Mouse (Mus musculus) hindbrain, embryonic 15.5 days (tissue): ENCODE data around the gene Cdh16. TPM values are rescaled to one million over a fixed set of nuclear protein-coding genes. Genes with fewer than 3 reads are reported as not detected.
"Not testable (repeated sequence)": the region's sequence is repeated elsewhere in the genome, so short reads cannot be mapped to it uniquely, and the experiment has no call there.

ENCODE experiments used
- ATAC-seq: fragments of 200-750 bp; cut with Nextera tagmentation; 2 replicates; pipeline ENCODE4 v1.8.0; 2017; ENCODE audit warnings: low read depth, moderate number of reproducible peaks, moderate TSS enrichment; ENCODE audit not compliant: low FRiP score
- H3K27ac ChIP-seq: fragments of 300-500 bp; sonication (generic); replicated peaks from 2 replicates; pipeline ENCODE4 v1.5.1; 2015; ENCODE audit warnings: mild to moderate bottlenecking, inconsistent platforms
- H3K27me3 ChIP-seq: fragments of 300-500 bp; sonication (generic); 2 replicates; pipeline ENCODE4 v1.6.1; 2015; ENCODE audit warnings: control low read depth, inconsistent platforms
- H3K36me3 ChIP-seq: fragments of 300-500 bp; sonication (generic); 2 replicates; pipeline ENCODE4 v1.6.1; 2015; ENCODE audit warnings: control low read depth, inconsistent platforms
- H3K4me1 ChIP-seq: fragments of 300-500 bp; sonication (generic); replicated peaks from 2 replicates; pipeline ENCODE4 v1.6.1; 2015; ENCODE audit warnings: control low read depth, inconsistent platforms
- H3K4me2 ChIP-seq: fragments of 300-500 bp; sonication (generic); 2 replicates; pipeline ENCODE4 v1.6.1; 2015; ENCODE audit warnings: moderate library complexity, mild to moderate bottlenecking, inconsistent platforms
- H3K4me3 ChIP-seq: fragments of 300-500 bp; sonication (generic); 2 replicates; pipeline ENCODE4 v1.5.1; 2015; ENCODE audit warnings: mild to moderate bottlenecking, inconsistent platforms
- H3K9ac ChIP-seq: fragments of 300-500 bp; sonication (generic); 2 replicates; pipeline ENCODE4 v1.6.1; 2015; ENCODE audit warnings: inconsistent platforms
- H3K9me3 ChIP-seq: fragments of 300-500 bp; sonication (generic); 2 replicates; pipeline ENCODE4 v1.6.1; 2016; ENCODE audit warnings: control low read depth, inconsistent platforms
- WGBS: fragments of 180-500 bp; shearing (Covaris S2); methylation state at CpG from one replicate; pipeline ENCODE4 v1.1.7; 2015; 5-methylcytosine and 5-hydroxymethylcytosine counted together
- polyA plus RNA-seq: library from polyadenylated mRNA; unstranded; fragments of >200 nt; fragmentation: Nextera tagmentation; extraction: Ambion mirVana; gene quantifications from 2 replicates; pipeline ENCODE4 v1.2.1, GENCODE M21; 2015

Gene Cdh16
- polyA plus RNA-seq, 1 experiment from 2014 or later = not detected

DNA sequence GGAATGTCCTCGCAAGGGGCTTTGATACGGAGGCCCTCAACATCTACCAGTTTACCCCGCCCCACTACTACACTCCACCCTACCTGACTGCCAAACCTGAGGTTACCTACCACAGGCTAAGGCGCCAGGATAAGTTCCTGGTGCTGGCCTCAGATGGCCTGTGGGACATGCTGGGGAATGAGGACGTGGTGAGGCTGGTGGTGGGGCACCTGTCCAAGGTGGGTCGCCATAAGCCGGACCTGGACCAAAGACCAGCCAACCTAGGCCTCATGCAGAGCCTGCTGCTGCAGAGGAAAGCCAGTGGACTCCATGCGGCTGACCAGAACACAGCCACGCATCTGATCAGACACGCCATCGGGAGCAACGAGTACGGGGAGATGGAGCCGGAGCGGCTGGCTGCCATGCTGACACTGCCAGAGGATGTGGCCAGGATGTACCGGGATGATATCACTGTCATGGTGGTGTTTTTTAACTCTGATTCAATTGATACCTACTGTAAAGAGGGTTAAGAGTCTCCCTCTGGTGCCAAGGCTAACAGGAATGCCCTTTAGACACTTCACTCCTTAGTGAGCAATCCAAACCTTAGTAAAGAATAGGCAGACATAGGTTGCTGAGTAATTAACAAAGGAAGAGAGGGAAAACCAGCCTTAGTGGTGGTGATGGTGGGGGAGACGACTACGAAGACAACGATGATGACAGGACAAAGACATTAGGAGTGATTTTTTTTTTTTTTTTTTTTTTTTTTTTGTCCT lies 29.4 kb downstream of the Cdh16 start:
- 95% methylated on average over 19 of the region's 19 CpGs for WGBS
- no peak for ATAC-seq
- H3K4me1 ChIP-seq = peaks cover 16% of the 10 kb centered on the region

DNA sequence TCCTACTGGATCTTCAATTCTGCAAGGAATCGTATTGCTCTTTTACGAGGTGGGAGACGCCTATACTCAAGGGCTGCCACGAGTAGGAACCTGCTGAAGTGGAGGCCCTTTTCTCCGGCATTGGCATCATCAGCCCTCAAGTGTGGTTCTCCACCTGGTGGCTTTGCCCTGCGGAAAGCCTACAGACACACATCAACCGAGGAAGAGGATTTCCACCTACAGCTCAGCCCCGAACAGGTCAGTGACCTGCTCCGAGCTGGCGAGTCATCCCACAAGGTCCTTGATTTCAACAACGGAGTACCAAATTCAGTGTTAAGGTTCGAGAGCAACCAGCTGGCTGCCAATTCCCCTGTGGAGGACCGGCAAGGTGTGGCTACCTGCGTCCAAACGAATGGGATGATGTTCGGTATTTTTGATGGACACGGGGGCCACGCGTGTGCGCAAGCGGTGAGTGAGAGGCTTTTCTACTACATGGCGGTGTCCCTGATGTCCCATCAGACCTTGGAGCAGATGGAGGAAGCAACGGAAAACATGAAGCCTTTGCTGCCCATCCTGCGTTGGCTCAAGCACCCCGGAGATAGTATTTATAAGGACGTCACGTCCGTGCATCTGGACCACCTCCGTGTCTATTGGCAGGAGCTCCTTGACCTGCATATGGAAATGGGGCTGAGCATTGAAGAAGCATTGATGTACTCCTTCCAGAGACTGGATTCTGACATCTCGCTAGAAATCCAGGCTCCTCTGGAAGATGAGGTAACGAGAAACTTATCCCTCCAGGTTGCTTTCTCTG lies 30.5 kb downstream of the Cdh16 start:
- peaks cover 15% of the 10 kb centered on the region for H3K36me3 ChIP-seq
- peaks cover 16% of the 10 kb centered on the region for H3K4me1 ChIP-seq
- 95% methylated on average over 31 of the region's 31 CpGs for WGBS
- H3K4me3 ChIP-seq = no peak overlapping the region
- H3K9me3 ChIP-seq = no peaks in the 10 kb centered on the region
- ATAC-seq = no peak
- no peak overlapping the region for H3K9ac ChIP-seq
- no peak overlapping the region for H3K27ac ChIP-seq
- H3K27me3 ChIP-seq = no peaks in the 10 kb centered on the region
- no peak overlapping the region for H3K4me2 ChIP-seq

More for the DNA sequence above, 29.4 kb downstream of the Cdh16 start:
- H3K27me3 ChIP-seq = no peaks in the 10 kb centered on the region
- no peak overlapping the region for H3K27ac ChIP-seq
- no peak overlapping the region for H3K9ac ChIP-seq
- no peak overlapping the region for H3K4me3 ChIP-seq
- H3K36me3 ChIP-seq = peaks cover 15% of the 10 kb centered on the region
- no peak overlapping the region for H3K4me2 ChIP-seq
- H3K9me3 ChIP-seq = no peaks in the 10 kb centered on the region

DNA sequence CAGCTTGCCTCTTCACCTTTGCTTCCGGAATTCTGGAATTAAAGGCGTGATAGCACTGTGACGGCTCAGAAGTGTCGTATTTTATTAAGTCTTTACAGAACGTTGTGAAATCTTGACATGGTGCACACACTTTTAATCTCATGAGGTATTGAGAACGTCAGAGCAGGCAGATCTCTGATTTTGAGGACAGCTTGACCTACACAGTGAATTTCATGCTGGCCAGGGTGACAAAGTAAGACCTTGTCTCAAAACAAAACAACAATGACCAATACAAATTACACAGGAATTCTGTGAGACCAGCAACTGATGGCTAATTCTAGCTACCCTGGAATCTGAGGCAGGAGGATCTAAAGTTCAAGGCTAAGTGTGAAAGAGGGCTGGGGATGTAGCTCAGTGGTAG lies 31.6 kb downstream of the Cdh16 start:
- peak overlapping the region; percentile 62 for H3K4me2 ChIP-seq
- H3K4me1 ChIP-seq = peaks cover 16% of the 10 kb centered on the region
- H3K27me3 ChIP-seq = no peaks in the 10 kb centered on the region
- H3K27ac ChIP-seq = no peak overlapping the region
- 0 out of 2 replicates have a peak overlapping the region, but pooled peaks have one; percentile 72 for H3K4me3 ChIP-seq
- WGBS = 68% methylated on average over 6 of the region's 6 CpGs
- H3K36me3 ChIP-seq = peaks cover 15% of the 10 kb centered on the region
- H3K9ac ChIP-seq = no peak overlapping the region
- ATAC-seq = no peak
- H3K9me3 ChIP-seq = no peaks in the 10 kb centered on the region

DNA sequence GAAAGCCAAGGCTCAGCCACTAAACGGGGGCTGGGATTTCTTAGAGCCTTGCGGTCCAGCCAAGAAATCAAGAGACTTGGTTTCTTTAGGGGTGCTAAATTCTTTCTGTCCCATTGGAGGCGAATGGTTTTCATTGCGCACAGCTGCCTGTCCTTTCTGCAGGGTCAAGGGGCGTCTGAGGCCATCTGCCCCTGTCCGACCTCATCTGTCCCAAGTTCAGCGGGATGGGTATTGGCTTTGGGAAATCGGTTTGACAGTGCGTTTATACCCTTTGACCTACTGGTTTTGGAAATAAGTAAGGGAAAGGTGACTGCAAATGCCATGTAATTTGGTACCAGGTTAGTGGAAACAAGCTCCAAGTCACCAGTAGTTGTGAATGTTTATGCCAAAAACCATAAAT lies 32.3 kb downstream of the Cdh16 start:
- Histone ChIP-seq H3K27me3 (no peaks in the 10 kb centered on the region), H3K4me2 (peak overlapping the region; percentile 62), H3K36me3 (peaks cover 15% of the 10 kb centered on the region), H3K4me1 (peaks cover 16% of the 10 kb centered on the region), H3K9me3 (no peaks in the 10 kb centered on the region), H3K4me3 (peak overlapping the region; percentile 72), H3K9ac (peak overlapping the region; percentile 66), H3K27ac (peak overlapping the region; percentile 90)
- no peak for ATAC-seq
- 4% methylated on average over 9 of the region's 9 CpGs for WGBS

DNA sequence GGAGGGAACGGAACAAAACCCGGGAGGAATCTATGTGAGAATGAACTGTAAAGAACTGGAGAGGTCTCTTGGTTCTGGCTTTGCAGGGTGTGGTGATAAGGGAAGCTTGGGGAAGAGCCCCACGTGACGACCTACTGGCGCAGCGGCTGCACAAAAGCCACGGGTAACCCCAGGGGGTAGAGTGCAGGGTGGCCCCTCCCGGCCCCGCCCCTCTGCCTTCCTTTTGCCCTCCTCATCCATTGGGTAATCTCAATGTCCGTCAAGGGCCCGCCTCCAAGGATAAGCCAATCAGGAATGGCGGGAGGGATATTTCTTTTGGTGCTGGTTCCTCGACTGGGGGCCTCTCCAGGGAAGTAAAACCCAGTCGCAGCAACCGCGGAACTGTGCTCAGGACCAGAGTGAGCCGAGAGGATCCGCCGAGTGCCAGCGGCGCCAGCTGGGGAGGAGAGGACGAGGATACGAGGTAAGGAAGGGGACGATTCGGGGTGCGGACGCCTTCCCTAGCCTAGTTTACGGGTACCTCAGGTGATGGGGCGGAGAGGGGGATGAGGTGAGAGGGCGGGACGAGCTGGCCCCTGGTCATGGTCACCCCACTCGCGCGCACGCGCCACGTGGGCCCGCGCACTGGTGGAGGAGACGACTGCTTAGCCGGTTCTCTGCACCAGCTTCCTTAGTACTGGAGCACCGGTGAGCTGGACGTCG lies 32.9 kb downstream of the Cdh16 start, which contains the start of gene Pdp2:
TSS of gene Pdp2 (plus strand) at position 319 of the 702 bp plus-strand sequence.
- H3K9me3 ChIP-seq = no peaks in the 10 kb centered on the region
- H3K27ac ChIP-seq = peak within 1 kb of the TSS; percentile 90
- H3K4me3 ChIP-seq = peak within 1 kb of the TSS; percentile 72
- H3K4me2 ChIP-seq = peak within 1 kb of the TSS; percentile 62
- peaks cover 16% of the 10 kb centered on the region for H3K4me1 ChIP-seq
- H3K27me3 ChIP-seq = no peaks in the 10 kb centered on the region
- H3K9ac ChIP-seq = peak within 1 kb of the TSS; percentile 66
- ATAC-seq = peak; percentile 98
- WGBS = under 1% methylated on average over 44 of the region's 44 CpGs
- H3K36me3 ChIP-seq = peaks cover 15% of the 10 kb centered on the region

DNA sequence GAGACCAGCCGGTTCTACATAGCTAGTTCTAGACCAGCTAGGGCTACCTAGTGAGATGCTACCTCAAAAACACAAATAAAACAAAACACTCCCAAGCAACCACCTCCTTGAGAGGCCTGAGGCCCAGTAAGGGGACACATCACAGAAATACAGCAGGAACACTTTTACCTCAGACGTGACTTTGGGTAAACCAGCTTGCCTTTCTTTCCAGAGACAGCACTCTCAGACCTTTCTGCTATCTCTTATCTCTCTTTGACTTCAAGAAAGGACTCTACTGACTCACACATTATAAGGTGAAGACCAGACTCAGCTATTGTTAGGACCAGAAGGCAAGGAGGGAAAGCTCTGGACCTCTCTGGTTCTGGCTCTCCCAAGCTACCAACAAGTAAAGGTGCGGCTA lies 33.9 kb downstream of the Cdh16 start:
- Histone ChIP-seq H3K4me3 (no peak overlapping the region), H3K4me2 (no peak overlapping the region), H3K27me3 (no peaks in the 10 kb centered on the region), H3K4me1 (peaks cover 16% of the 10 kb centered on the region), H3K27ac (no peak overlapping the region), H3K9ac (no peak overlapping the region), H3K36me3 (peaks cover 9% of the 10 kb centered on the region; the same call in 1 of the 2 replicates), H3K9me3 (no peaks in the 10 kb centered on the region)
- no peak for ATAC-seq
- 91% methylated on average over 3 of the region's 3 CpGs for WGBS

DNA sequence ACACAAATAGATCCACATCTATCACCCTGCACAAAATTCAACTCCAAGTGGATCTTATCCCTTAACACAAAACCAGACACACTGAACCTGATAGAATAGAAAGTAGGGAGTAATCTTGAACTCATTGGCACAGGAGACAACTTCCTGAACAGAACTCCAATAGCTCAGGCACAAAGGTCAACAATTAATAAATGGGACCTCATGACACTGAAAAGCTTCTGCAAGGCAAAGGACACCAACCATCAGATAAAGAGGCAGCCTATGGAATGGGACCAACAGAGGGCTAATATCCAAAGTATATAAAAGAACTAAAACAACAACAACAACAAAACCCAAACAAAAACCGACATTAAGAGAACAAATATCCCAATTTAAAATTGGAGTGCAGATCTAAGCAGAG lies 39.7 kb downstream of the Cdh16 start:
- no peak overlapping the region for H3K27ac ChIP-seq
- 69% methylated on average over 1 of the region's 1 CpGs for WGBS
- ATAC-seq = no peak
- H3K4me2 ChIP-seq = no peak overlapping the region
- no peaks in the 10 kb centered on the region for H3K4me1 ChIP-seq
- H3K9ac ChIP-seq = no peak overlapping the region
- no peak overlapping the region for H3K4me3 ChIP-seq
- H3K27me3 ChIP-seq = no peaks in the 10 kb centered on the region
- no peaks in the 10 kb centered on the region for H3K36me3 ChIP-seq
- no peaks in the 10 kb centered on the region for H3K9me3 ChIP-seq

DNA sequence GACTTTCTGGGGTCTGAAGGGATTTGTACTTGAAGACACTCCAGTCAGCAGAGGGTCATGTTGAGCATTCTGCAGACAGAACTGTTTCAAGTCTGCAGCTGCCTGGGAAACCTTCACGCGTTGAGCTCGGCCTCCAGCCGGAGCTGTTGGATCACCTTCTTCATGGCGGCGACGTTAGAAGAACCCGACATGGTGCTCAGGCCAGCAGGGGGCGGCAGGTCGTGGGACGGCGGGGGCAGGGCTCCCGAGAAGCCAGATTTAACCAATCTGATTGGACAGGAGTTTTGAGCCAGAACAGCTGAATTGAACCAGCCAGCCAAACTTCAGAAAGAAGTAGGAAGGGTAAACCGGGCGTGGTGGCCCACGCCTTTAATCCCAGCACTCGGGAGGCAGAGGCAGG lies 46.6 kb downstream of the Cdh16 start:
- not testable (repeated sequence) for H3K36me3 ChIP-seq, H3K9ac ChIP-seq, H3K9me3 ChIP-seq, H3K4me1 ChIP-seq, H3K4me2 ChIP-seq, H3K27ac ChIP-seq, ATAC-seq, H3K27me3 ChIP-seq, H3K4me3 ChIP-seq
- WGBS = 80% methylated on average over 17 of the region's 17 CpGs

DNA sequence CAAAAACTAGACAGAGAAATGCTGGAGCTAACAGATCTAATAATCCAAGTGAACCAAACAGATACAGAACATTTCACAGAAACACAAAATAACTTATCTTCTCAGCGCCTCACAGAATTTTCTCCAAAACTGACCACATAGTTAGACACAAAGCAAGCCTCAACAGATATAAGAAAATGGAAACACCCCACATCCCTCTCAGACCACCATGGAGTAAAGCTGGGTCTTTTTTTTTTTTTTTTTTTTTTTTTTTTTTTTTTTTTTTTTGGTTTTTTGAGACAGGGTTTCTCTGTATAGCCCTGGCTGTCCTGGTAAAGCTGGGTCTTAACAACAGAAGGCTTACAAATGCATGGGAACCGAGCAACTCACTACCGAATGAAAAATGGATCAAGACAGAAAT lies 47.4 kb downstream of the Cdh16 start:
- no peak overlapping the region for H3K9ac ChIP-seq
- WGBS = 95% methylated on average over 3 of the region's 3 CpGs
- no peak overlapping the region for H3K4me2 ChIP-seq
- H3K27me3 ChIP-seq = no peaks in the 10 kb centered on the region
- H3K4me1 ChIP-seq = no peaks in the 10 kb centered on the region
- H3K27ac ChIP-seq = no peak overlapping the region
- ATAC-seq = no peak
- no peak overlapping the region for H3K4me3 ChIP-seq
- H3K36me3 ChIP-seq = no peaks in the 10 kb centered on the region
- H3K9me3 ChIP-seq = no peaks in the 10 kb centered on the region

DNA sequence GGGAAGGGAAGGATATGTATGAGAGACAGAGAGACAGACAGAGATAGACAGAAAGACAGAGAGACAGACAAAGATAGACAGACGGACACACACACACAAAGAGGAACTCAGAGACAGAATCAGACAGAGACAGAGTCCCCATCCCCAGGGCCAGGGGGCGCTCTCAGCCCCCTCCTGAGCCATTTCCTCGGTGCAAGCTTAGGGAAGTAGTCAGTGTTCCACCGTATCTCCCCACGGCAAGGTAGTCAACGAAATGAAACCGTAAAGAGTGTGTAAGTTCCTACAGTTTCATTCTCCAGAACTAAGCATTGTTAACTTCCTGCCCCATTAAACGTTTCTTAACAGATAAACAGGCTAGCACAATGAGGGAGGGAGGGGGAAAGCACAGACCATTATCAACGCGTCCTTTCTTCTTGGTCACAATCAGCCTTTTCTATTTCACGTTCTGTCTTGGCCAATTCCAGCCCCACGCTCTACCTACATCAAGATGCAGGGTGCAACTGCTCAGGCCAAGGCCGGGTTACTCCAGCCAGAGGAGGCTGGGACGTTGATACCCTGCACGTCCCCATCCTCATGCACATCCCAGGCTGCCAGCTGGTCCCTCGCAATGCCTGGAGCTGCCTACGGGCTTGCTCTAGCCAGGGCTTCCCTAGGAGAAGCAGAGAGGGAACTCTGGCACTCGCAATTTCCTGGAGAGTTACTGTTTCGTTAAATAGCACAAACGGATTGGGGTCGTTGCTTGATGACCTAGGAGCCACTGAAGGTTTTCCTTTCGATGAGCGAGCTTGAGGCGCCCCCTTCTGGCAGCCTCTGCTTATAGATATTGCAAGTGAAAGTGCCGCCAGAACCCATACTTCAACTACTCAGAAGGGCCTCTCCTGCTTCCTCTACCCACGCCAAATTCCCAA lies 53.5 kb downstream of the Cdh16 start:
- H3K27me3 ChIP-seq = no peaks in the 10 kb centered on the region
- H3K36me3 ChIP-seq = no peaks in the 10 kb centered on the region
- ATAC-seq = peak; percentile 77
- H3K9me3 ChIP-seq = no peaks in the 10 kb centered on the region
- 6% methylated on average over 26 of the region's 26 CpGs for WGBS
- peak overlapping the region; percentile 84 for H3K4me2 ChIP-seq
- H3K9ac ChIP-seq = peak overlapping the region; percentile 47
- peaks cover 5% of the 10 kb centered on the region; the same call in 1 of the 2 replicates for H3K4me1 ChIP-seq
- H3K27ac ChIP-seq = no peak overlapping the region
- peak overlapping the region; percentile 42 for H3K4me3 ChIP-seq

DNA sequence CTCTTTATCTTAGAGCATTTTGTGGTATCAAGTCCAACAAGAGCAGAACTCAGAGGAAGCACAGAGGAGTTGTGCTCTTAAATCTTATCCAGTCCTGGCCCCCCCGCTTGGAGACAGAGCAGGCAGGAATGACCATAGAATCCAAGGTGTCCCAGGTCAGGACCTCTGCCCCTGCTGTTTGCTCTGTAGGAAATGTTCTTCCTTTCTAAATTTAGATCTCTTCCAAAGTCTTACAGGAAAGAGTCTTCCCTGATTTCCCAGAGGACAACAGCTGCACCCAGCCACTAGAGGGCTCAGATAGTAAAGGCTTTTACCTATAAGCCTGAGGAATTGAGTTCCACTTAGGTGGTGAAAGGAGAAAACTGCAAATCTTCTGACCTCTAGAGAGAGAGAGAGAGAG lies 54.6 kb downstream of the Cdh16 start:
- 59% methylated on average over 1 of the region's 1 CpGs for WGBS
- H3K27me3 ChIP-seq = no peaks in the 10 kb centered on the region
- no peak overlapping the region for H3K27ac ChIP-seq
- no peak overlapping the region for H3K9ac ChIP-seq
- no peak overlapping the region for H3K4me2 ChIP-seq
- peaks cover 5% of the 10 kb centered on the region; the same call in 1 of the 2 replicates for H3K4me1 ChIP-seq
- no peak overlapping the region for H3K4me3 ChIP-seq
- ATAC-seq = no peak
- no peaks in the 10 kb centered on the region for H3K36me3 ChIP-seq
- no peaks in the 10 kb centered on the region for H3K9me3 ChIP-seq
